Mouse (Mus musculus): ENCODE data around the gene Rtn4rl1. TPM values are rescaled to one million over a fixed set of nuclear protein-coding genes. Genes with fewer than 3 reads are reported as not detected.
A peak's percentile ranks its signal among the peaks of the same experiment; 100 is the strongest.

Gene Rtn4rl1
- total RNA-seq, 2 experiments from 2014 or later: 104 to 110 TPM

DNA sequence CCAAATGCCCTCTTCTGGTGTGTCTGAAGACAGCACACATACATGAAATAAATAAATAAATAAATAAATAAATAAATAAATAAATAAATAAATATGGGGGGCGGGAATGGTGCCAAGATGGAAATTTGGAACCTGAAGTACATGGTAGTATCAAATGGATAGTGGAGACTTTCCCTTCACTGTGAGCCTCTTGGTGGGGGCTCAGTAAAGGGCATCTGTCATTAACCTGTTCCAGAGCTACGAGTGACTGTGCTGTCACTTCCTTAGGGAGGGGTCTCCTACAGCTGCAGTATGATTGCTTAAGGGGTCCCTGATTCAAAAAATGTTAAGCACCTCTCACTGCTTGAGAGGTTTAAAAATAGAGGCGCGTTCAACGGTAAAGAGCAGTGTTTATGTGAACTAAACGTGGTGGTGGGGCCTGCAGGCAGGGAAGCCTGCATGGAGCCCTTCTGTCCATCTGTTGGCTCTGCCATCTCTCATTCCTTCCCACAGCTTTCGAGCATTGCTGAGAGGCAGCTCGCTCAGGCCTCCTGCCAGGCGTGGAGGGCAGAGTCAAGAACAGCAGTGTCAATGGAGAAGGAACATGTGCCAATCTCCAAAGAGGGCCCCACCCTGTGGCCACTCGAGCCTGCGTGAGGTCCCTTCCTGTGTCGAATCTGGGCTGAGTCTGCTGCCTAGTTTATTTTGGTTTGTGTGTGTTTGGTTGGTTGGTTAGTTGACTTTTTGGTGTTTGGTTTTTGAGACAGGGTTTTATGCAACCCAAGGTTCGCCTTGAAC is 46.8 kb downstream of the Rtn4rl1 start:
- TF ChIP-seq CTCF (conservative IDR thresholded peaks at IDR 0.05): 0 out of 2 replicates have a peak, but pooled peaks have one; percentile 7
- Histone ChIP-seq H3K4me3 (no peak overlapping the region), H3K27ac (peak overlapping the region; percentile 4; the same call in 1 of the 2 replicates)
- DNase-seq (ENCODE audit: low spot score in 2 of 2): no peak

DNA sequence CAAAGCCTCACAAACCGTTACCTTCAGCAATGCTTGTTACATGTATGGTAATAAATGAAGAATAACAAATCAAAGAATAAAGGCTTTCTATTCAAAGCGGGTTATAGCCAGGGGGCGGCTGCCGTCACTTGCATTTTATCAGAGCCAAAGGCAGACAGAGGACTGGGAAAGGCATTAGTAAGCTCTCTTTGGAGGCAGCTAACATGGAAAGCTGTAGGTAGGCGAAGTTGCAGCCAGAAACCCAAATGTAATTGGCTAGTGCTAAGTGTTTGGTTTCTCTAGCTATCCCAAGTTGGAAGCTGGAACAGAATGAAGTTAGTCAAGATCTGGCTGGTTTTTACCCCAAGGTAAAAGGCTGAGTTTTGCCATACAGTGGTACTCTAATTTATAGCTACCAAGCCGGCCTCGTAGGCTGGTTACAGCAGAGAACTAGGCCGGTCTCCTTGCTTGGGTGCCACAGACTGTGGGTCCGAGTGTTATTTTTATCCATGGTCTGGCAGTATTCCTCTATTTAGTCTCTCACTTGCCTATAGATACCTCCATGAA is 49.2 kb downstream of the Rtn4rl1 start:
- DNase-seq (ENCODE audit: low spot score in 2 of 2): no peak
- Histone ChIP-seq H3K27ac (peak overlapping the region; percentile 58; the same call in 1 of the 2 replicates), H3K4me3 (no peak overlapping the region)
- TF ChIP-seq CTCF (conservative IDR thresholded peaks at IDR 0.05): no peak

DNA sequence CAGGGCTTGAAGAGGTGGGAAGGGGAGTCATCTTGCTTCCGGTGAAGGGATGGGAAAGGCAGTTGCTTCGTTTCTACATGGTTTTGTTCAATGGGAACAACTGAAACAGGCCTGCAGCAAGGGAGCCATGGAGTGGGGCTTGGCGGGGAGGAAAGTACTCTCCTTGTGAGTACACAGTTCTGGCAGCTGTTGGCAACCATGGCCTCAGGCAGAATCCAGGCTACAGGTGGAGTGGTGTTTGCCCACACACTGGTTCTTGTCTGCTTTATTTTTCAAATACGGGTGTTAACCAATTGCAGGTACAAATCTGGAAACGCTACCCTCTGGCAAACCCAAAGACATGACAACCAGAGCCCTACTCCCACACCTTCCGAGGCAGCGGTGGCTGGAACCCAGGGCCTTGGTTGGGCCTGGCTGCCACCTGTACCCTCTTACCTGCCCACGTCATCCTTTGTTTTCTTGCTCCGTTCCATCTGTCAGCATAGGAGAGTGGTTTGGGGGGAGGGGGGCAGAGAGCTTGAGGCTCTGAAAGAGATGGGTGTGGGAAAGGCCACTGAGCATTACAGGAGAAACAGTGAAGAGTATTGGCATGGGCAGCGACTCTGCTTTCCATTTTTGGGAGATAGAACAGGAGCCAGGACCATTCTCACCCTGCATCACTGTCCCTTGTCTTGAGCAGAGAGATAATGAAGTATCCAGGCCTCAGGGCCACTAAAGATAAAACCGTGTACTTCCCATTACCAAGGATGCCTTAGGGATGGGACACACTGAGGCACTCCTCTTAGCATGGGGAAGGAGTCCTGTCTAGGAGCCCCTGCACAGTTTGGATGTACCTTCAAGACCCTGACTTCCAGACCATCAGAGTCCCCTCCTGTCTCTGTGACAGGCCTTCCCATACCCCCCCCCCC is 51.0 kb downstream of the Rtn4rl1 start:
- Histone ChIP-seq H3K4me3 (no peak overlapping the region), H3K27ac (peak overlapping the region; percentile 58; the same call in 1 of the 2 replicates)
- no peak for TF ChIP-seq CTCF (conservative IDR thresholded peaks at IDR 0.05)
- no peak for DNase-seq (ENCODE audit: low spot score in 2 of 2)

DNA sequence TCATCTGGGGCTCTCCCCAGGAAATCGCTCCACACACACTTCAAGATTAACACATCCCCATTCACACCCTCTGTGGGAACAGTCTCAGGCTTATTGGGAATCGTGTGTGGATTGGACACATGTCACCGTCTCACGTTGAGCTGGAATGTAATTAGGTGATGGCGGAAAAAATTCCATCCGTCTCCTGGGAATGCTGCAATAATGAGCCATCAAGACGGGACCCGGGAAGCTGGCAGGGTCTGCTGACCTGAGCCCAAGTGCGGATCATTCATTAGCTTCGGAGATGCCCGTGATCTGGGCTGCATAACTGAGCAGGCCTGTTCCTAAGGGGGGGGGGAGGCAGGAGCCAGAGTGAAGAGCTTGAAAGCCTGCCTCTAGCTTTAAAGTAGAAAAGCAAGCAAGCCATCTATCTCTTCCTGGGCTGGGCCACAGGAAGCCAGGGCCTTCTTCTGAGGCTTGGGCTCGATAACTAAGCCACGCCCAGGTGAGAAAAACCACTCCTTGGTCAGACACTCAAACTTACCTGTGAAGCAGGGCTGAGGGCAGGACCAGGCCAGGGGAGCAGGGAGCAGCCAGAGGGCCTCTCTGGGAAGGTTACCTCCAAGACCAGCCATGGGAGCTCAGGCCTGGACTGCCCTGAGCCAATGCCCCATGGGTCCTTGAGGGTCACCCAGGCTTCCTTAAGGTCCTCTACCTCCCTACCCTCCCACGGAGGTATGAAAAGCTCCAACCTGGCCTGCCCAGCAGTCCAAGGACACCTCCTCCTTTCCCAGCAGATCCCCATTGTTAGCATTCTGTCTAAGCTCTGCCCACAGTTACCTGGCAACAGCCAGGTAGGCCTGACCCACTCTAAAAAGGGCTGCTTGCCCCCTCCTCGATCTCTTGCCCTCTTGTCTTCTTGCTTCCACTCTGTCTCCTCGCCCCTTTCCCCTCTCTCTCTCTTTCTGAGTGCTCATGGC is 52.1 kb downstream of the Rtn4rl1 start:
- Histone ChIP-seq H3K4me3 (no peak overlapping the region), H3K27ac (0 out of 2 replicates have a peak overlapping the region, but pooled peaks have one; percentile 18)
- no peak for TF ChIP-seq CTCF (conservative IDR thresholded peaks at IDR 0.05)
- no peak for DNase-seq (ENCODE audit: low spot score in 2 of 2)

DNA sequence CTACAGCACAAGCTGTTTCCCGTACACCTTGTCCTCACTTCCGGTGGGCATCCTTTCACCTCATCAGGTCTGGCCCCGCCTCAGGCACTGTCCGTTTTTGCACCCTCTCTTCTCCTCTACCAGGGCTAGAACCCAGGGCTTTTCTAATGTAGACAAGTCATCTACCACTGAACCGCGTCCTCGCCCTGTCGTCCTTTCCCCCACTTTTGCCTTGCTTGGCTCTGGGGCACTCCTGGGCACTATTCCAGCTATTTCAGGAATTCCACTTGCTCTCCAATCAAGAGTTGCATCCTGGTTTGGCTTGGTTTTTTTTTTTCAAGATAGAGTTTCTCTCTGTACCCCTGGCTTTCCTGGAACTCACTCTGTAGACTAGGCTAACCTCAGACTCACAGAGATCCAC is 53.0 kb downstream of the Rtn4rl1 start:
- no peak overlapping the region for H3K4me3 ChIP-seq
- TF ChIP-seq CTCF (conservative IDR thresholded peaks at IDR 0.05): no peak
- no peak for DNase-seq (ENCODE audit: low spot score in 2 of 2)
- H3K27ac ChIP-seq: no peak overlapping the region

DNA sequence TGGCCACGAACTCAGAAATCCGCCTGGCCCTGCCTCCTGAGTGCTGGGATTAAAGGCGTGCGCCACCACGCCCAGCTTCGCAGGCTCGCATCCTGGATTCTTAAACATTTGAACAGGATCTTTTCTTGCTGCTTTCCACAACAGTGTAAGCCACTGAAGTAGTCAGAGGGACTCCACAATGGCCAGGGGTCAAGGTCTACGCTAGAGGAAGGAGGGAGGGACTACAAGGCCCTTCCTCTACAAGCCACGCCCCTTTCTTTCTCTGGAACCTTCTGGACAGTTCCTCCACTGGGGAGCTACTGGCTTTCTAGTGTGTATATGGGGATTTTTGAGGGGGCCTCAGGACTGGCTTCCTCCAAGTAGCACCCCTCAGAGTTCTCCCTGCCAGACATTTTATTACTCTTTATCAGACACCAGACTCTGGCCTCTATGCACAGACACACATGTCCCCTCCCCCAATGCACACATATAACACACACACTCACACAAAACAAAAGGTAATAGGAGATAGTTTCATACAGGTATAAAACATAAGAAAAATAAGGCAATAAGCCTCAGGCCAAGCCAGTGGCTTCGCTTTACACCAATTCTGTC is 53.7 kb downstream of the Rtn4rl1 start:
- no peak overlapping the region for H3K4me3 ChIP-seq
- no peak for DNase-seq (ENCODE audit: low spot score in 2 of 2)
- TF ChIP-seq CTCF (conservative IDR thresholded peaks at IDR 0.05): no peak
- H3K27ac ChIP-seq: no peak overlapping the region

DNA sequence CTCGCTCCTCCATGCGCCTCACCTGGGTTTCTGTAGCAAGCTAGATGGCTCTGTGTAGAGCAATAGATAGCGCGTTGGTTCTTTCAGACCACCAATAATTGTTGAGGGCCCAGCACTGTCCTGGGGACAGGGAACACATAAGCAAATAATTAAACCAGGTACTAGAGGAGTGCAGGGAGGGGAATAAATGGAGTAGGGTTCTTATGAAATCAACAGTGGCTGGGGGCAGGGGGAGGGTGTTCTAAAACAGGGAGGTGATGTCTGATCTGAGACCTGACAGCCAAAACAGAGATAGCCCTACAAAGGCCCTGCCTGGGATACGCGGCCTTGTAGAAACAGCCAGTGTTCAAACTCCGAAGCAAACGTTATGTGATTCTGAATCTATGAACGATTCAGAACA is 56.0 kb downstream of the Rtn4rl1 start:
- no peak for DNase-seq (ENCODE audit: low spot score in 2 of 2)
- peak overlapping the region; percentile 83 for H3K27ac ChIP-seq
- TF ChIP-seq CTCF (conservative IDR thresholded peaks at IDR 0.05): no peak
- no peak overlapping the region for H3K4me3 ChIP-seq

DNA sequence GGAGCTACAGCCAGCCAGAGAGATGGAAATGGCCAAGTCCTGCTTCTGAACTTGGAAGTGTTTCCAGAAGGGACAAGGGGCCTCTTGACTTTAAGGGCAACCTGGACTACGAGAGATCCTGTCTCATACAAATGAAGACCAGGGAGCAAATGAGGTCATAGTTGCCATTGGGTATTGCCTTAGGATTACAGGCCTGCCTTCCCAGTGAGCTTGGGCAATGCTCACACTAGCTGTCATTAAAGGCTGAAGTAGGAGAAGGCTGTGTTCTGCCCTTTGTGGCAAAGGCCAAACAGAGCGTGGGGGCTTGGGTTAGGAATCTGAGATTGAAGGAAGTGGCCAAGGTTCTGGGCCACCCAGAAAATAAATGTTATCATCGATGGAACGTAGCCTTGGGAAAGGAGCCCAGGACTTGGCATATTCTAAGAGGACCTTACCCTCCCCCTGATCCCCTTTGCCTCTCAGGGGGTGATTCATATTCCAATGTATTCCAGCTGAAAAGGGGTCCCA is 57.5 kb downstream of the Rtn4rl1 start:
- Histone ChIP-seq H3K4me3 (no peak overlapping the region), H3K27ac (peak overlapping the region; percentile 61)
- DNase-seq (ENCODE audit: low spot score in 2 of 2): no peak
- no peak for TF ChIP-seq CTCF (conservative IDR thresholded peaks at IDR 0.05)

DNA sequence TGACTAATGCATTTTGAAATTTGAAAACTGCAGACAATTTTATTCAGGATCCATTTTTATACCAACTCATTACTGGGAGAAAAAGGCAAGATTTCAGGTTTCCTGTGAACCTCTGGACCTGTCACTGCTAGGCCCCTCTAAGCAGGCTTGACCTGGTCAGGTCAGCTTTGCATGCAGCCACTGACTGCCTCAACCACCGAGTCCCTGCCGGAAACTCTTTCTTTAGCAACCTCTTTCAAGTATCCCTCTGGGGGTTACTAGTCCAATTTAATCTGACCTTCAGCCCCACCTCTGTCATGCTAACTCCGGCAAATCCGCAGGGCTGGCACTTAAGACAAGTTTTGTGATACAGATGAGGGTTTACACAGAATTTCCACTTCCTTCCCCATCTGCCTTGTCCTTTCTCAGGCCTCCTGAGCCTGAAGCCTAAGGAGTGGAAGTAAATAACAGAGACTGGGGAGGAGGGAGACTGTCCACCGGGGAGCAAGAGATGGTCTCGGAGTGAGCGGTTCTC is 58.0 kb downstream of the Rtn4rl1 start:
- DNase-seq (ENCODE audit: low spot score in 2 of 2): no peak
- TF ChIP-seq CTCF (conservative IDR thresholded peaks at IDR 0.05): no peak
- peak overlapping the region; percentile 61 for H3K27ac ChIP-seq
- no peak overlapping the region for H3K4me3 ChIP-seq

DNA sequence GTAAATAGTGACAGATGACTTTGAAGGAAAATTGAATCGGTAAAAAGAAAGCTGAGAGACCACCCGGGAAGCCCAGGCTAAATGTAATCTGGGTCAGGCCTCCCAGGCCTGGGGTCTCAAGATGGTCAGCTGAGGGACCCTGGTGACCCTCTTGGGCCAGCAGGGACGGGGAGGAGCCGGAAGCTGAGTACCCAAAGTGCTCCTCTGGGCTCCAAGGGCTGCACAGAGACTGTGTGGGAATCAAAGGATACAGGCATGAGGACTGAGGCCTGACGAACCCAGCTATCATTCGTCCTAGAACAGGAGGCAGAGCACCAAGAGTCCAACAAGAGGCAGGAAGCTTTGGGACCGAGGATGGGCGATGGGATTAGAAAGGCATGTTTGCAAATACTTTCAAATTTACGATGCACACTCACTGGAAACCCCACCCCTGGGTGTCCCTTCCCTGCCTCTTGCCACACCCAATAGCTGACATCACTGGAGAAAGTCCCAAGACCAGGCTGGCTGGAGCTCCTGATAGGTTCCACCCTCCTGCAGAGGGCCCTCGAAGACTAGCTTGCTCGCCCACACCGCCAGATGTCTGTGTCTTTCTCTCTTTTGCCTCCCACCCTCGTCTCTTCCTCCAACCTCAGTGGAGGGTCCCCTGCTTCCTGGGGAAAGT is 60.8 kb downstream of the Rtn4rl1 start:
- Histone ChIP-seq H3K27ac (peak overlapping the region; percentile 79), H3K4me3 (no peak overlapping the region)
- peak; percentile 35 for TF ChIP-seq CTCF (conservative IDR thresholded peaks at IDR 0.05)
- peak; percentile 41 to 63 for DNase-seq (ENCODE audit: low spot score in 2 of 2)

DNA sequence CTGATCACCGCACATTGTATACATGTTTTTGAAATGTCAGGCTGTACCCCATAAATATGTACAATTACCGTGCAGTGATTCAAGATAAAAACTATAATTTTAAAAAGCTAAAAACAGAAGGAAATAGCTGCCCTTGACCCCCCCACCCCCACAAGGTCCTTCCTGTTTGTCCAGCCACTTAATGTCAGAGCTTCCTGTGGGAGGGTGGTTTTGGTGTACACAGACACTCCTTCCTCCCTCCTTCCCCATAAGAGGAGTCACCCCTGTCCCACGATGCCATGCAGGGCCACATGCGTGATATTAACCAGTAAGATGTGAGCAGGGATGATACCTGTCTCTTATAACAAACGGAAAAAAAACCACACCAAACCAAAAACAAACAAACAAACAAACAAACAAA is 61.7 kb downstream of the Rtn4rl1 start:
- TF ChIP-seq CTCF (conservative IDR thresholded peaks at IDR 0.05): no peak
- no peak for DNase-seq (ENCODE audit: low spot score in 2 of 2)
- Histone ChIP-seq H3K27ac (peak overlapping the region; percentile 79), H3K4me3 (no peak overlapping the region)
